Mouse (Mus musculus) induced T-regulatory cell, adult 2 months (primary cell): Measurements from ENCODE around the gene Tle6.
A peak's percentile ranks its signal among the peaks of the same experiment; 100 is the strongest.
"Not testable (repeated sequence)": the region's sequence is repeated elsewhere in the genome, so short reads cannot be mapped to it uniquely, and the experiment has no call there.

ENCODE experiments used
- DNase-seq: peaks from one replicate; pipeline ENCODE4 v3.0.0-alpha.2; 2012; ENCODE audit warnings: low read depth

Tle6 gene

GRCm38 (mm10) chr10:81600738-81601203 is at the start of gene Tle6:
Gene Tle6, minus strand, starts transcription at chr10:81601073.
- DNase-seq = peak; percentile 94

- DNase-seq = peak; percentile 96
Observed at GRCm38 (mm10) chr10:81648803-81649775, 48.2 kb upstream of the Tle6 start, which contains the start of gene Gm10778. Gene Gm10778, plus strand, starts transcription at chr10:81649059.

DNA sequence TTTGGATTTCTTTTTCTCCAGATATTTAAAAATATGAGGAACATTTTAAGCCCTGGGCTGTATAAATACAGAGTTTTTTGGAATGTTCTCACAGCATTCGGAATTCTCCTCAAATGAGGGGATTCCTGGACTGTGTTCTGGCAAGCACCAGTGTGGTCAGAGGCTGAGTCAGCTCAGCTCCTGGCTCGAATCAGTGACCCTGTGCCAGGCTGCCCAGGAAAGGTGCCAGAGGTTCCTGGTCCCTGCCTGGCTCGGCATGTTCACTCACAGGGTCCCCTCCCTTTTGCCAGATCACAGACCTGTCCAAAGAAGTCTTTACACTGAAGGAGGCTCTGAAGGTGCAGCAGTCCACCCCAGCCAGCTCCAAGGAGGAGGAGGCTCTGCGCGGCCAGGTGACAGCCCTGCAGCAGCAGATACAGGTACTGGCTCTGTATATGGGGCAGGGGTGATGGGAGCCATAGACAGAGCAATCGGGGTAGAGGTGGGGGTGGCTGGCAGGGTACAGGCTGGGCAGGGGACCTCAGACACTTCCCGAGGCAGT is 45.2 kb upstream of the Tle6 start:
- DNase-seq = no peak

DNA sequence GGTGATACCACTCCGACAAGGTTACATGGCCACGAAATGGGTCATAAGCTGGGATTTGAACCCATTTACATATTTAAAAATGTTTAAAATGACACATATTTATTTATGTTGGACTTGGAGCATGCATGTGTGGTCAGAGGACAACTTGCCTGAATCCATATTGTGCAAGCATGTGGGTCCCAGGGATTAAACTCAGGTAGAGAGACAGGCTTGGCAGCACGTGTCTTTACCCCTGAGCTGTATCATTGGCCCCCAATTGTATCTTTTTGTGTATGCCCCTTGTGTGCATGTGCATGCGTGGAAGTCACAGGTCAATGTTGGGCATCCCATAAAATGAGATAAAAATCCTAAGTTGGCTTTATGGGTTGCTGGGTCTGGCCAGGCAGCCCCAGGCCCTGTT is 44.5 kb upstream of the Tle6 start:
- no peak for DNase-seq

DNA sequence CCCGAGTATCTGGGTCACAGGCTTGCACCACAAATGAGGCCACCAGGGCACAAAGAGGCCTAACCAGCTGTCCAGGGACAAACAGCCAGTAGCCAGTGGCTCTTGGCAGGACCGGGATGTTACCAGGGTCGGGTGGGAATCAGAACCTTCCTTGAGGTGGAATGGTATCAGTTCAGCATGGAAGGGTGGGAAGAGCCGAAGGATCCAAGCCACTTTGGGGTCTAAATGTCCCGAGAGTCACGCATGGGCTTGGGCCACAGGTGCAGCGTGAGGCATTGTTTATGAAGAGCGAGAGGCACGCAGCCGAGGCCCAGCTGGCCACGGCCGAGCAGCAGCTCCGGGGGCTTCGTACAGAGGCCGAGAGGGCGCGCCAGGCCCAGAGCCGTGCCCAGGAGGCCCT is 43.8 kb upstream of the Tle6 start:
- DNase-seq = no peak

GRCm38 (mm10) chr10:81644162-81644561 is 43.3 kb upstream of the Tle6 start:
- no peak for DNase-seq

GRCm38 (mm10) chr10:81643449-81644055 is 42.7 kb upstream of the Tle6 start:
- peak; percentile 96 for DNase-seq

- no peak for DNase-seq
Observed at GRCm38 (mm10) chr10:81642648-81643448, 42.0 kb upstream of the Tle6 start.

DNA sequence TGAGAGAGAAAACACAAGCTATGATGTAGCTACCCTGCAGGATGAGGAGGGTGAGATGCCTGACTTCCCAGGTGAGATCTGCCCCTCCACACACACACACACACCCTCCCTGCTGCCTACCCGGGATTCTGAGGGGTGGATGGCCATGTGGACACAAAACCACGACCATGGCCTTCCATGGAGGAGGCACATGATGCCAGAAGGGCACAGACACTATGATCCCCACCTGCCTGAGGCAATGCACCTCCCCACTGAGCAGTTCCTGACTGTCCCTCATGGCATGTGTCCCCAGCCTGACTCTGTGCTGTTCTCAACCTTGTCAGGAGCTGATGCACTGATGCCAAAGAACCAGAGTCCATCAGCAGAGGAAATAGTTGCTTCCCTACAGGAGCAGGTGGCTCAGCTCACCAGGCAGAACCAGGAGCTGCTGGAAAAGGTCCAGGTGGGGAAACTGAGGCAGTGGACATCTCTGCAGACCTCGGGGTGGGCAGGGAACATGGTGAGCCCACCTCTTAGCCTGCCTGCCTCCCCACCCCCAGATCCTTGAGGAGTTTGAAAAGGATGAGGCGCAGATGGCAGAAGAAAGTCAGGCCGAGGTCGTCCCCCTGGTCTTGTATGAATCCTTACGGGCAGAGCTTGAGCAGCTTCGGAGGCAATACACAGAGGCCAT is 41.2 kb upstream of the Tle6 start:
- no peak for DNase-seq

DNA sequence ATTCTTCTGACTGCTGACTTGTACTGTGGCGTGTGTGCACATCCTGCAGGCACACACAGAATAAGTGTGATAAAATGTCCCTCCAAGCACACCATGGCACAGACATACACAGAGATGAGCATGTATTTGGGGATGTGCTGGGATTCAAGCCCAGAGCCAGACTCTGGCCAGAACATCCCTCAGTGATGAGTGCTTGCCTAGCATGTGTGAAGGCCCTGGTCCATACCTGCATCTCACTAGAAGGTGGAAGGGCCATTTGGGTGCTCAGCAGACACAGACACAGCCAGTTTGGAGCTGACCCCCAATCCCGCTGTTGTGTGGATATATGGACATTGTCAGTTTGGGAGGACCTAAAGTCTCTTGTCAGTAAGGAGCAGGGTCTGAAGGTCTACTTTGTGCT is 40.7 kb upstream of the Tle6 start:
- DNase-seq = no peak

DNA sequence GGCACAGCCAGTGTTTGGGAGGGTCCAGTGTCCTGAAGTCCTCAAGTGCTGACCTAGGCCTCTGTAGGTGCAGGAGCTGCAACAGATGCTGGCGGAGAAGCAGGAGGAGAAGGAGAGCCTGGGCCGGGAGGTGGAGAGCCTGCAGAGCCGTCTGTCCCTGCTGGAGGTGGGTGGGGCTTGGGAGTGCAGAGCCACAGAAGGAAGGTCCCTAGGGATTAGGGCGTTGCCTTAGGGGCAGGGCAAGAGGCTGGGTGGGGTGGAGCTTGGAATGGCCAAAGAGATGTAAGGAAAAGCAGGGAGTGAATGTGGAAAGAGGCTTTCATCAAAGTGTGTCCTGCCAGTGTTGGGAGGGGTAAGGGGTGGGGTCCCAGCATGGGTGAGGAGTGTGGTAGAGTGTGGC is 40.0 kb upstream of the Tle6 start:
- not testable (repeated sequence) for DNase-seq

GRCm38 (mm10) chr10:81638101-81638500 is 37.2 kb upstream of the Tle6 start:
- no peak for DNase-seq

DNA sequence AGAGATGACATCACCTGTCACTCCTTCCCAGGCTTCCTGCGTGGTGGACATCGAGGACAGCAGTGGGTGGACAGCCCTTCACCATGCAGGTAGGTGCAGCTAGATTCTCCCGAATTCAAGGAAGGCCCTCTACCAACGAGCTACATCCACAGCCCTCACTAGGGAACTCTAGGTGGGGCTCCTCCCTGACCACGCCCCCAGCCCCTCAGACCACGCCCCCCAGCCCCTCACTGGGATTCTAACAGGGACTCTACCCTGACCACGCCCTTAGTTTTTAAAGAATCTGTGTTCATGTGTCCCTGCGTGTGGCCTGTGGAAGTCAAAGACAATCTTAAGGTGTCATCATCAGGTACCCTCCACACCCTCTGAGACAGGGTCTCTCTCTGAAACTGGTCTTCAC is 35.5 kb upstream of the Tle6 start:
- no peak for DNase-seq

DNA sequence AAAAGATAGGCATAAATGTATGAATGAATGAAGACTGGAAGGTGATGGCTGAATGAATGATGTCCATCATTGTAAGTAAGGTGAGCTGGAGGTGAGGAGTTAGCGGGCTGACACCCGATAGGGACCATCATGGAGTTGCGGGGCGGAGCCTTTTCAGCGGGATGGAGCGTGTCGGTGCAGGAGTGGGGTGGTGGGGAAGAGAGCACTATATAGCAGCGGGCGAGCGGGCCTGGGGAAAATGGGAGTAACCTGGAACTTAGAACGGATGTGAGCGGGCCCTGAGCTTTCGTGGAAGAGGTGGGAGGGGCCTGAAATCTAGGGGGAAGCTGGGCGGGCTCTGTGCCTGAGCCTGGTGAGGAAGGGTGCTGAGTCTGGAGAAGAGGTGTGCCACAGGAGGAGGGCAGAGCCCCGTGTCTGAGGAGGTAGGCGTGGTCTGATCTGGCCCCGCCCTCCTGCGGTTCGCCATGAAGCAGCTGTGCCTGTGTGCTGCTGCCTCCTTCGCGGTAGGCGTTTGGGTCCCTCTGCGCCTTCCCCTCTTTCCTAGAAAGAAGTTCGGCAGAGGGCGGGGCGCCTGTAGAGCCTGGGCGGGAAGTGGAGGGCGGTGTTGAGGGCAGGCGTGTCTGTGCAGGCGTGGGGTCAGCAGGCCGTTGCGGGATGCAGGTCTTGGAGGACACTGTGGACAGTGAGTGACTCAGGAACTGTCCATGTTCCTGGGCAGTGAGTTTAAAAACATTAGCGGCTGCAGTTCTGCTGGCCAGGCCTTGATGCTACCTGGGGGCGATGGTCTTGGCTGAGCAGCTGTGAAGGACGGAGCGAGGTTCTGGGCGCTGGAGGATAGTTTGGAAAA is 32.6 kb upstream of the Tle6 start:
- DNase-seq = peak; percentile 93

DNA sequence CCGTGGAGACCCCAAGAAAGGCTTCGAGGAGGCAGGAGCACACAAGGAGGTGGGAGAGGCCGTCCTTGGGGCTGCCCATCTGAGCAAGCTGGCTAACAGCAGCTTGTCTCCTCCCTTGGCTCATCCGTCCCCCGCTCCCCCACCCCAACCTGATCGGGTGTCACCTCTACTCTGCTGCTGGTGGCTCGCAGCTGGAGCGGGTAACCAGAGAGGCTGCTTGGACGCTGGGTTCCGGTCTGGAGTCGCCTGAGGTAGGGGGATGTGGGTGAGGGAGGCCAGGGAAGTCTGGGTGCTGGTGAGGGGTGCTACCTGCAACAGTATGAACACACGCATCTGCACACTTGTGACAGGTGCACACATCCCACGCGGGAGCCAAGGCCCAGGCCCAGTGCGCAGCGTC is 27.5 kb upstream of the Tle6 start, which contains the start of gene Ankrd24:
Gene Ankrd24, plus strand, starts transcription at position 151 of the 400 bp plus-strand sequence.
- no peak for DNase-seq

DNA sequence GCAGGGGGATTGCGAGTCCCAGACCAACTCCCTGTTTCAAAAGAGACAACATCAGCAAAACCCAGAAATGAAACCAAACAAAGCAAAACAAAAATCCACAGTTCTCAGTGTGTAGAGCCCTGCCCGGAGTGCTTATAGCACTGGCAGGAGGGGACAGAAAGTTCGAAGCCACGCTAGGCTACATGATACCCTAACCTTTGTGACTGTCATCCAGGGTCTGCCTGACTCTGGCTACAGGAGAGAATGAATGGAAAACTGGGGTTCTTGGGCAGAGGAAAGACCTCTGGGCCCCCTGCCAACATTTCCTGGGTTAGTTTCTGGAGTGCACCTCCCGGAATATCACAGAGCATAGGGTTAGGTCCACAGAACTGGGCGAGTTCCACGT is 27.0 kb upstream of the Tle6 start:
- DNase-seq = no peak

DNA sequence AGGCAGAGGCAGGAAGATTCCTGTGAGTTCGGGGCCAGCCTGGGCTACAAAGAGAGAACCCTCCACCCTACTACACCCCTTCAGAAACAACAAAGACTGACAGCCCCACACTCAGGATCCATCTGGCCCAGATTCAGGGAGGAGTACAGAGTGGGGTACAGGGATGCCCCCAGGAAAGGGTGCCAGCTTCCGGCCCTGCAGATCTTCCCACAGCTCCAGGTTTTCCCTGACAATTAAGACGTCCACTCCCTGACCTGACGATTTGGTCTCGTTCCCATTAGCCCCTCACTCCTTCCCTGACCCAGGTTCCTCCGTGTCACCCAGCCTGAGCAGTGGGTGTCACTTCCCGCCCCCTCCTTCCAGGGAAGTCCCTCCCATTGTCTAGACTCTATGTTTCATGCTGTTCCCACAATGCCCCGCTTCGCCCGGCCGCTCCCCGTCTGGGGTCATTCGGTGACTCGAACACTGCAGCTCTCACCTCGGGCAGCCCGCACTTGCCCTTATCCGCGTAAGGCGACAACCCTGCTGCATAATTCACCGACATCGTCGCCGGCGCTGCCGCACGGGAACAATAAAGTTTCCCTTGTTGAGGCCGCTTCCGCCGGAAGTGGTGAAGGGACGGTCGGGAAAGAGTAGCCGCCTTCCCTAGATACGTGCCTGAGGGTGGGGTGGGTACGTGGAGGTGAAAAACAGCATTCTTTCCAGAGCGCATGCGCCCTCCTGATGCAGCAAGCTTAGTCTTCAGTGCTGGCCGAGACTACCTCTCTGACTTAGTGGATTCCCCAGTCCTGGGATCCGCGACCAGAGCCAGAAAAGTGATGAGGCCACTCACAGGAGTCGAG is 26.3 kb upstream of the Tle6 start, which contains the start of gene Sirt6:
Gene Sirt6, minus strand, starts transcription at position 804 of the 842 bp plus-strand sequence.
- peak; percentile 97 for DNase-seq

DNA sequence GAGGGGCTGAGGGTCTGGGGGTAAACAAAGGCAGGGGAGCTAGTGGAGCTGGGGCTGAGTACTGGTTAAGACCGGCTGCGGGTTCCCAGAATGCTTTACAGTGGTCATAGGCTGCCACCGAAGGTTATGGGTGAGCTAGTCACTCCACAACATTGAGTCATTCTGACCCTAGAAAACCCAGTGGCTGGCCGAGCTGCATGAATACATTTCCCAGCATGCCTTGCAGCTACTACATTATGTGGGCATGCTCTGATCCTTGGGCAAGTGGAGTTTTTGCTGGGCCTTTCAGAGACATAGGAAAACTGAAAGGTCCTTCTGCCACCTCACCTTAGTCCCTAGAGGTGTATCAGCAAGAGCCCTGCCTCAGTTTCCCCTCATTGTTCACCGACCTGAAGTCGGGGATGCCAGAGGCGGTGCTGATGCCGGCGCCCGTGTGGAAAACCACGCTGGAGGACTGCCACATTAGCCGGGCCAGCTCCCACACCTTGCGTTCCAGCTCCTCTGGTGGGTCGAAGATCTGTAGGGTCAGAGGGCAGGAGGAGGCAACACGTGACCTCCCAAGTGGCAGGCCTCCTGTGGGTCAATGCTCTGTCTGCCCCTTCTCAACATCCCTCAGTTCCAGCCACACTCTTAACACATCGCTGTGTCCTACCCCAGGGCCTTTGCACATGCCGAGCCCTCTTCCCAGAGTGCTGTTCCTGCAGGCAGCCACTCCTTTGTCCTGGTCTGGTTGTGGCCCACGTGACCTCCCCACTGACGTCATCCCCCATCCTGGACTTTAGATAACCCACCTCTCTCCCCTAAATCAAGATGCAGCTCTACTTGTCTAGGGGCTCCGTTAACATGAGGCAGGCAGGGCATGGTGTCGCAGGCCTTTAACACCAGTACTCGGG is 25.5 kb upstream of the Tle6 start:
- peak; percentile 46 for DNase-seq
